Mouse (Mus musculus) mammary gland, adult 2 months (tissue): ENCODE data around the gene Hsp90b1. TPM values are rescaled to one million over a fixed set of nuclear protein-coding genes. Genes with fewer than 3 reads are reported as not detected.

Source experiments
- polyA plus RNA-seq: library from polyadenylated mRNA; depleted of rRNA; stranded (reverse); fragments of >200 nt; gene quantifications from 2 replicates; pipeline ENCODE4 v1.2.3, GENCODE M21; 2012; ENCODE audit warnings: low replicate concordance; rRNA removed

Gene Hsp90b1
- polyA plus RNA-seq: 19.7 and 43.5 TPM in 2 replicates

DNA sequence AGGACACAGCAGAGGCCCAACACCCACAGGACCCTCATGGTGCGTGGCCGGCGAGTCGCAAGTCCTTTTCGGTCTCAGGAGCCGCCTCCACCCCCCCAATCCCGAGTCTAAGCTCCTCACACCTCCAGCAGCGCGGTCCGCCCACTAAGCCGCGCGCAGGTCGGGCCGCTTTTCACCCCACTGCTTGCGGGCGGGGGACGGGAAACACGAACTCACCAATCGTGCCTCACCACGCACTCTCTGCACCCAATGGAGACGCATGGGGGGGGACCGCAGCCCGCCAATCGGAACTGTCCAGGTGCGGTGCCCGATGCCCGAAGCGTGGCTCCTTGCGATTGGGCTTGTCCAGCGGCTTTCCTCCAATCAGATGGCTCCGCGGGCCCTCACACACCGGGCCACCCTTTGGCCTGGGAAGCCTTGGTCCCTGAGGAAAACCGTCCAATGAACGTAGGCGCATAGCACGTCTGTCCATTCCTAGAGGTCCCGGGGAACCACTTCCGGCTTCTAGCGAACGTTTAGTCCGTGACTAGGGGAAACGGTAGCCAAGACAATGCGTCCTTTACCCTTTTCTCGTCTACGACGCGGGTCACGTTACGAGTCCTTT is at the start of gene Hsp90b1, which contains the start of gene Ttc41:
TSS of gene Hsp90b1 (minus strand) at position 192 of the 604 bp plus-strand sequence.
TSS of gene Ttc41 (plus strand) at position 494 of the 604 bp plus-strand sequence.

Other genes with a start within 250 kb of the Hsp90b1 start
- 0.59 and 0.66 TPM in 2 replicates for gene Syn3, start 206.6 kb downstream of the Hsp90b1 start, polyA plus RNA-seq
- 0.33 and 0.85 TPM in 2 replicates for gene Ttc41, start 302 bp upstream of the Hsp90b1 start, polyA plus RNA-seq
- gene Gm49358, start 58.5 kb upstream of the Hsp90b1 start, polyA plus RNA-seq: not detected in 2 replicates
- 6.1 and 11.8 TPM in 2 replicates for gene Nt5dc3, start 73.5 kb upstream of the Hsp90b1 start, polyA plus RNA-seq